Mouse (Mus musculus): ENCODE results near the gene Ggta1. TPM values are rescaled to one million over a fixed set of nuclear protein-coding genes. Genes with fewer than 3 reads are reported as not detected.

The Ggta1 gene
- polyA plus RNA-seq, 1 experiment from 2014 or later, result 38.1 TPM

DNA sequence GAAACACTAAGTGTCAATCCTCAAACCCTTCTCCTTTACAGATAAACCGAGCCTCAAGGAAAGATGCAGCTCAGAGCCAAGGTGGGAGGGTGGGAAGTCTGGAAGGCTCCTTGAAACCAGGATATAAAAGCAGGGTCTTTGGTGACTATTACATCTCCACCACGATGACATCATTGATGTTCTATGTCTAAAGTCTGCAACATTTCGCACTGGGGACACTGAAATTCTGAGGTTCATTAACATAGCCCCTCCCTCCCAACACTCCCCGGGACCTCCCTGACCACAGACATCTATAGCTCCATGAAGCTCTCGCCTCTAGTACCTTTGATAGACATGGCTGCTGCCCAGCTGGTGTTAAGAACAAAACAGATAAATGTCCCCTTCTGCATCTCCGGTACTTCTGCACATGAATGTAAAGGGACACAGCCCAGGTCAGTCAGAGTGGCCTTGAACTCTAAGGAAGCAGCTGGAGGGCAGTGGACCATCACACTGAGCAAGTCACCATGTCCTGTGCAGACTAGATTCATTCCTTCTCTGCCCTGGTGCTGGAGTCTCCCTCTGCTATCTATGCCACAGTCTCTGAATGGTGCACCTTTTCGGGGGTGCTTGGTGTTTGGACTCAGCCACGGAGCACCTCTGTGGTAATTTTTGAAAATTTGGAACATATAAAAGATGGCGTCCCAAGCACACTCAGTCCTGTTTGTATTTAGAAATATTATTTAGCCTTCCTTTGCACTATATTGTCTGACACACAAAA lies 13.9 kb downstream of the Ggta1 start:
- Histone ChIP-seq H3K36me3 (ENCODE audit: control insufficient read depth, insufficient read depth, low read length) (no peaks in the 10 kb centered on the region), H3K27ac (ENCODE audit: low read depth, low read length) (no peak overlapping the region), H3K9me3 (replicated peaks; ENCODE audit: control insufficient read depth, low read length) (no peaks in the 10 kb centered on the region), H3K4me1 (ENCODE audit: control insufficient read depth, insufficient read depth, low read length) (peaks cover 67% of the 10 kb centered on the region), H3K4me3 (ENCODE audit: low read depth, low read length) (no peak overlapping the region), H3K9ac (ENCODE audit: low read depth, low read length) (no peak overlapping the region), H3K4me2 (no peak overlapping the region), H3K27me3 (ENCODE audit: control insufficient read depth, insufficient read depth, low read length) (no peaks in the 10 kb centered on the region)
- 68% methylated on average over 9 of the region's 9 CpGs for WGBS (ENCODE audit: insufficient replicate concordance)
- ATAC-seq (replicated peaks; ENCODE audit: insufficient number of reproducible peaks, low FRiP score, low TSS enrichment), result no peak

GRCm38 (mm10) chr2:35448215-35448913 lies 14.7 kb downstream of the Ggta1 start:
- H3K9me3 ChIP-seq (replicated peaks; ENCODE audit: control insufficient read depth, low read length), result no peaks in the 10 kb centered on the region
- no peak overlapping the region for H3K4me3 ChIP-seq (ENCODE audit: low read depth, low read length)
- H3K27me3 ChIP-seq (ENCODE audit: control insufficient read depth, insufficient read depth, low read length), result no peaks in the 10 kb centered on the region
- ATAC-seq (replicated peaks; ENCODE audit: insufficient number of reproducible peaks, low FRiP score, low TSS enrichment), result no peak
- 46% methylated on average over 7 of the region's 7 CpGs for WGBS (ENCODE audit: insufficient replicate concordance)
- no peak overlapping the region for H3K4me2 ChIP-seq
- H3K27ac ChIP-seq (ENCODE audit: low read depth, low read length), result no peak overlapping the region
- no peaks in the 10 kb centered on the region for H3K36me3 ChIP-seq (ENCODE audit: control insufficient read depth, insufficient read depth, low read length)
- H3K9ac ChIP-seq (ENCODE audit: low read depth, low read length), result no peak overlapping the region
- peaks cover 67% of the 10 kb centered on the region for H3K4me1 ChIP-seq (ENCODE audit: control insufficient read depth, insufficient read depth, low read length)

DNA sequence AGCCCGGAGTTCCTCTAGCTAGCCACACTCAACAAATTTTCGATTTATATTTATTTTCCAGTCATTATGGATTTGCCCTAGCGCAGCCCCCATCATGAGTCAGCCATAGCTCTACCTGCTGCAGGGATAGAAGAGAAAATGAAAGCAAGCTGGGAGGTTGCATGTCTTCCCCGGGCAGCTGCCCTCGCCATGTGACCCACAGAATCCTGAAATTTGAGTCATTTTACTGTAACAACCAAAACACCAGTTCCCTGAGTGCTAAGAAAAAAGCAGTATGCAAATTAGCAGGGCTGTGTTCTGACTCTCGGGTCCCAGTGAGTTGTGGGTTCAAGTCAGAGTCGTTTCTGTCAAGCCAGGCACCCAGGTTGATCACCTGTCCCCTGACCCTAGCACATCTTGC lies 15.6 kb downstream of the Ggta1 start:
- 84% methylated on average over 7 of the region's 7 CpGs for WGBS (ENCODE audit: insufficient replicate concordance)
- no peak overlapping the region for H3K4me2 ChIP-seq
- no peaks in the 10 kb centered on the region for H3K27me3 ChIP-seq (ENCODE audit: control insufficient read depth, insufficient read depth, low read length)
- H3K27ac ChIP-seq (ENCODE audit: low read depth, low read length), result 0 out of 2 replicates have a peak overlapping the region, but pooled peaks have one; percentile 2
- peaks cover 66% of the 10 kb centered on the region for H3K4me1 ChIP-seq (ENCODE audit: control insufficient read depth, insufficient read depth, low read length)
- H3K9me3 ChIP-seq (replicated peaks; ENCODE audit: control insufficient read depth, low read length), result no peaks in the 10 kb centered on the region
- no peaks in the 10 kb centered on the region for H3K36me3 ChIP-seq (ENCODE audit: control insufficient read depth, insufficient read depth, low read length)
- ATAC-seq (replicated peaks; ENCODE audit: insufficient number of reproducible peaks, low FRiP score, low TSS enrichment), result no peak
- H3K9ac ChIP-seq (ENCODE audit: low read depth, low read length), result no peak overlapping the region
- H3K4me3 ChIP-seq (ENCODE audit: low read depth, low read length), result no peak overlapping the region

DNA sequence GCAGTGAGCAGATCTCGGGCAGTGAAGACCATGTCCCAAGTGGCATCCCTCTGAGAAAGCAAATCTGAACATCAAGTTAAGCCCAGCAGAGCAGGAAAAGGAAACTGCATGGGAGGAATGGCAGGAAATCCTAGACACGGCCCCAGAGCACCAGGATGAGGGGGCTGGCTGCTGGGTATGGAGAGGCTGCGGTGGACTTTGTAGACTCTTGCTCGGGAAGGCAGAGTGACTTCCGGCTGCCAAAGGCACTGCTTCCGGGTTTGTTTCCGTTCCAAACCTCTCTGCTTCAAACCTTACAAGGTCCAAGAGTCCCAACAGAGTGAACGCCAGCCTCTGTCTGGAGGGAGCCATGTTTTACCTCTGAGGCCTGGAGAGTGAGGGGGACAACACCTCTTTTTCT lies 16.2 kb downstream of the Ggta1 start:
- no peak overlapping the region for H3K4me2 ChIP-seq
- H3K36me3 ChIP-seq (ENCODE audit: control insufficient read depth, insufficient read depth, low read length), result no peaks in the 10 kb centered on the region
- H3K27me3 ChIP-seq (ENCODE audit: control insufficient read depth, insufficient read depth, low read length), result no peaks in the 10 kb centered on the region
- no peak for ATAC-seq (replicated peaks; ENCODE audit: insufficient number of reproducible peaks, low FRiP score, low TSS enrichment)
- H3K27ac ChIP-seq (ENCODE audit: low read depth, low read length), result 0 out of 2 replicates have a peak overlapping the region, but pooled peaks have one; percentile 29
- no peaks in the 10 kb centered on the region for H3K9me3 ChIP-seq (replicated peaks; ENCODE audit: control insufficient read depth, low read length)
- no peak overlapping the region for H3K4me3 ChIP-seq (ENCODE audit: low read depth, low read length)
- peaks cover 61% of the 10 kb centered on the region for H3K4me1 ChIP-seq (ENCODE audit: control insufficient read depth, insufficient read depth, low read length)
- no peak overlapping the region for H3K9ac ChIP-seq (ENCODE audit: low read depth, low read length)
- WGBS (ENCODE audit: insufficient replicate concordance), result 70% methylated on average over 8 of the region's 8 CpGs

- H3K27ac ChIP-seq (ENCODE audit: low read depth, low read length), result no peak overlapping the region
- H3K4me3 ChIP-seq (ENCODE audit: low read depth, low read length), result no peak overlapping the region
- no peak overlapping the region; the same call in 1 of the 2 replicates for H3K9ac ChIP-seq (ENCODE audit: low read depth, low read length)
- H3K4me1 ChIP-seq (ENCODE audit: control insufficient read depth, insufficient read depth, low read length), result peaks cover 62% of the 10 kb centered on the region
- H3K9me3 ChIP-seq (replicated peaks; ENCODE audit: control insufficient read depth, low read length), result no peaks in the 10 kb centered on the region
- no peak for ATAC-seq (replicated peaks; ENCODE audit: insufficient number of reproducible peaks, low FRiP score, low TSS enrichment)
- H3K36me3 ChIP-seq (ENCODE audit: control insufficient read depth, insufficient read depth, low read length), result no peaks in the 10 kb centered on the region
- 74% methylated on average over 5 of the region's 5 CpGs for WGBS (ENCODE audit: insufficient replicate concordance)
- H3K27me3 ChIP-seq (ENCODE audit: control insufficient read depth, insufficient read depth, low read length), result no peaks in the 10 kb centered on the region
- no peak overlapping the region for H3K4me2 ChIP-seq
These were observed 16.7 kb downstream of the Ggta1 start for GRCm38 (mm10) chr2:35446300-35446699.

DNA sequence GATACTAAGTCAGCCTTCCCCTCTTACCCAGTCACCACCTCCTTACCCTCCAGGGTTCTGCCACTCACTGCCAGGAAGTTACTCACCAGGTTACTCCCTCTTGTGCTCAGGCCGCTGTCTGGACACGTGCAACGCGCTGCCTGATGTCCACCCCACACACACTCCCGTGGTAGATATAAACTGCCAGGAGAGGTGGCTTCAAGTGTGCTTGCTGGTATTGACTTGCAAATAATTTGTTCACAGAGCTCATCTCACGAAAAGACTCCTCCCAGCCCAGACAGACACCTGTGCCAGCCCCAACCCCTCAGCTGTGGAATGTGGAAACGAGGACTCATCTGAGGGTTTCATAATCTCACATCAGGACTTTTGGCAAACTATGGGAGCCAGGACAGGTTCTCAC lies 17.4 kb downstream of the Ggta1 start:
- H3K9ac ChIP-seq (ENCODE audit: low read depth, low read length), result no peak overlapping the region
- WGBS (ENCODE audit: insufficient replicate concordance), result 66% methylated on average over 7 of the region's 7 CpGs
- no peak overlapping the region for H3K4me2 ChIP-seq

DNA sequence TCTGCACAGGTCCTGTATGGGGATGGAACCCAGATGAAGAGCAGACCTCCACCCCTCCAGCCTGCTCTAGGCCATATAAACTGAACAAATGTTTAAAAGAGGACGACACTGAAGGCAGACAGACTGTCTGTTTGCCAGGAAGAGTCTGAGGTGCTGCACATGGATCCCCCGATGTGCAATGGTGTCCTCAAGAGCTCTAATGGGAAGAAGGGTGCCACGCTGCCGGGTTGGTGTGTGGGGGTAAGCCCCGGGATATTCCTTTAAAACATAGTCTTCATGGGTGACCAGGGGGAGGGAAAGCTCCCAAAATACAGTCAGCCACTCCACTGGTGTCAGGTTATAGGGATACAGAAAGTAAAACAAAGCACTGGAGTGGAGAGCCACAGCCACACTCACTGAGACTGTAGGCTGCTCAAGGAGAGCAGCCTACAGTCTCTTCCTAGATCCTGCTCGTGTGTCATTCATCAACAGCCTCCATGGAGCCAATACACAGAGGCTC lies 18.2 kb downstream of the Ggta1 start:
- WGBS (ENCODE audit: insufficient replicate concordance), result 74% methylated on average over 6 of the region's 6 CpGs
- Histone ChIP-seq H3K9me3 (replicated peaks; ENCODE audit: control insufficient read depth, low read length) (no peaks in the 10 kb centered on the region), H3K4me3 (ENCODE audit: low read depth, low read length) (no peak overlapping the region), H3K36me3 (ENCODE audit: control insufficient read depth, insufficient read depth, low read length) (no peaks in the 10 kb centered on the region), H3K4me2 (no peak overlapping the region), H3K27me3 (ENCODE audit: control insufficient read depth, insufficient read depth, low read length) (no peaks in the 10 kb centered on the region), H3K4me1 (ENCODE audit: control insufficient read depth, insufficient read depth, low read length) (peaks cover 49% of the 10 kb centered on the region), H3K9ac (ENCODE audit: low read depth, low read length) (no peak overlapping the region), H3K27ac (ENCODE audit: low read depth, low read length) (no peak overlapping the region)
- ATAC-seq (replicated peaks; ENCODE audit: insufficient number of reproducible peaks, low FRiP score, low TSS enrichment), result no peak

More for the DNA sequence above, 17.4 kb downstream of the Ggta1 start:
- Histone ChIP-seq H3K27me3 (ENCODE audit: control insufficient read depth, insufficient read depth, low read length) (no peaks in the 10 kb centered on the region), H3K36me3 (ENCODE audit: control insufficient read depth, insufficient read depth, low read length) (no peaks in the 10 kb centered on the region), H3K9me3 (replicated peaks; ENCODE audit: control insufficient read depth, low read length) (no peaks in the 10 kb centered on the region), H3K4me3 (ENCODE audit: low read depth, low read length) (no peak overlapping the region), H3K4me1 (ENCODE audit: control insufficient read depth, insufficient read depth, low read length) (peaks cover 57% of the 10 kb centered on the region), H3K27ac (ENCODE audit: low read depth, low read length) (no peak overlapping the region)
- no peak for ATAC-seq (replicated peaks; ENCODE audit: insufficient number of reproducible peaks, low FRiP score, low TSS enrichment)

DNA sequence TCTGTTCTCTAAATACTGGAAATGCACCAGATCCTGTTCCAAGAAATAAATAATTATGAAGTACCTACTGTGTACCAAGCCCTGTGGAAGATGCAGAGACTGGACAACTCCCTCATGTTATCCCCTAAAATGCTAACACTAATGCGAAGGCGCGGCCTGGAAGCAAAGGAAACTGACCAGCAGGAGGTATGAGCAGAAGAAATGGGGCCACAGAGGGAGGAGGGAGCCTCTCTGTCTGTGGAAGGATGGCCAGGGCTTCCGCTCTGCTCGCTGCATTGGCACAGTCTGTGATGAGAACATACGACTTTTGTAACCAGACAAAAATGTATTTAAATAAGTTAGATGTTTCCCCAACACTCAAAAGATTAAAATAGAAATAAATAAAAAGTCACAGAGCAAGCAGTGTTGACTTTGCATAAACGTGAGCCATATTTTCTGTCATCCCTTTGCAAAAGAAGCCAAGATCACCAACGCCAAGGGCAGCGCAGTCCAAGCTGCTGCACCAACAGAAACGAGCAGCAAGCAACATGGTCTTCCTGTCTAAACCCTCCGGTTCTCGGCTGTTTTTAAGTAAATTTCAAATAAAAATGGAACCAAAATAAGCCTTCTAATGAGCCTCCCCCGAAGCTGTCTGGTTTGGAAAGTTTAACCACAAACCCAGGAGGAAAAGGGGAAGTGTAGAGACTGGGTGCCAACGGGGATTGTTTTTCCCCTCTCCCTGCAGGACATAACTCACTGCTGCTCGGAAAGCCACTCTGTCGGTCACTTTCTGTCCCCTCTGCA lies 18.9 kb downstream of the Ggta1 start:
- no peak overlapping the region for H3K27ac ChIP-seq (ENCODE audit: low read depth, low read length)
- no peak overlapping the region for H3K9ac ChIP-seq (ENCODE audit: low read depth, low read length)
- ATAC-seq (replicated peaks; ENCODE audit: insufficient number of reproducible peaks, low FRiP score, low TSS enrichment), result no peak
- no peaks in the 10 kb centered on the region for H3K27me3 ChIP-seq (ENCODE audit: control insufficient read depth, insufficient read depth, low read length)
- whole genome bisulfite sequencing (ENCODE audit: insufficient replicate concordance), result 70% methylated on average over 16 of the region's 16 CpGs
- no peak overlapping the region for H3K4me3 ChIP-seq (ENCODE audit: low read depth, low read length)
- H3K36me3 ChIP-seq (ENCODE audit: control insufficient read depth, insufficient read depth, low read length), result no peaks in the 10 kb centered on the region
- no peak overlapping the region for H3K4me2 ChIP-seq
- H3K4me1 ChIP-seq (ENCODE audit: control insufficient read depth, insufficient read depth, low read length), result peaks cover 47% of the 10 kb centered on the region
- no peaks in the 10 kb centered on the region for H3K9me3 ChIP-seq (replicated peaks; ENCODE audit: control insufficient read depth, low read length)

Data from heart, embryonic 11.5 days (tissue).